Mouse (Mus musculus): ENCODE results near the gene Cldn13. TPM values are rescaled to one million over a fixed set of nuclear protein-coding genes. Genes with fewer than 3 reads are reported as not detected.

Cldn13 gene
- polyA plus RNA-seq, 1 experiment: 0.23 TPM

- no peak for DNase-seq (ENCODE audit: low read depth)
Measured at GRCm38 (mm10) chr5:134892717-134893116, 22.6 kb downstream of the Cldn13 start.

- DNase-seq (ENCODE audit: low read depth): no peak
Measured at GRCm38 (mm10) chr5:134891552-134891951, 23.8 kb downstream of the Cldn13 start.

GRCm38 (mm10) chr5:134890601-134891054 is 24.7 kb downstream of the Cldn13 start:
- no peak for DNase-seq (ENCODE audit: low read depth)

- DNase-seq (ENCODE audit: low read depth): no peak
Measured at GRCm38 (mm10) chr5:134888505-134888904, 26.8 kb downstream of the Cldn13 start.

GRCm38 (mm10) chr5:134887447-134888335 is 27.6 kb downstream of the Cldn13 start:
- no peak for DNase-seq (ENCODE audit: low read depth)

- no peak for DNase-seq (ENCODE audit: low read depth)
Measured at GRCm38 (mm10) chr5:134883077-134883476, 32.2 kb downstream of the Cldn13 start.

- no peak for DNase-seq (ENCODE audit: low read depth)
Measured at GRCm38 (mm10) chr5:134876801-134877200, 38.5 kb downstream of the Cldn13 start.

GRCm38 (mm10) chr5:134875245-134875644 is 40.1 kb downstream of the Cldn13 start:
- no peak for DNase-seq (ENCODE audit: low read depth)

- no peak for DNase-seq (ENCODE audit: low read depth)
Measured at GRCm38 (mm10) chr5:134873956-134874879, 41.1 kb downstream of the Cldn13 start.

GRCm38 (mm10) chr5:134873034-134873433 is 42.3 kb downstream of the Cldn13 start:
- no peak for DNase-seq (ENCODE audit: low read depth)

GRCm38 (mm10) chr5:134872597-134872996 is 42.7 kb downstream of the Cldn13 start:
- DNase-seq (ENCODE audit: low read depth): no peak

GRCm38 (mm10) chr5:134868506-134868905 is 46.8 kb downstream of the Cldn13 start:
- no peak for DNase-seq (ENCODE audit: low read depth)

- no peak for DNase-seq (ENCODE audit: low read depth)
Measured at GRCm38 (mm10) chr5:134867320-134868144, 47.8 kb downstream of the Cldn13 start.

GRCm38 (mm10) chr5:134865158-134865557 is 50.2 kb downstream of the Cldn13 start:
- DNase-seq (ENCODE audit: low read depth): no peak

Other genes starting within 250 kb of the Cldn13 start
- 14.0 and 14.7 TPM in 2 replicates for gene Limk1, start 226.9 kb downstream of the Cldn13 start, polyA plus RNA-seq (2012; rRNA removed)
- gene Eln, start 168.2 kb downstream of the Cldn13 start, polyA plus RNA-seq (2012; rRNA removed): 147 and 182 TPM in 2 replicates
- gene Tmem270, start 8.8 kb downstream of the Cldn13 start, polyA plus RNA-seq (2012; rRNA removed): 1.4 and 1.9 TPM in 2 replicates
- 52.6 and 54.8 TPM in 2 replicates for gene Mettl27, start 16.8 kb upstream of the Cldn13 start, polyA plus RNA-seq (2012; rRNA removed)
- gene Cldn4, start 31.4 kb upstream of the Cldn13 start, polyA plus RNA-seq (2012; rRNA removed): 118 and 130 TPM in 2 replicates
- gene Cldn3, start 70.7 kb upstream of the Cldn13 start, polyA plus RNA-seq (2012; rRNA removed): 374 and 512 TPM in 2 replicates
- gene Abhd11, start 93.6 kb upstream of the Cldn13 start, polyA plus RNA-seq (2012; rRNA removed): 123 and 152 TPM in 2 replicates
- 6.8 and 8.7 TPM in 2 replicates for gene Stx1a, start 108.0 kb upstream of the Cldn13 start, polyA plus RNA-seq (2012; rRNA removed)
- gene Dnajc30, start 148.7 kb upstream of the Cldn13 start, polyA plus RNA-seq (2012; rRNA removed): 24.2 and 27.5 TPM in 2 replicates
- 48.9 and 55.8 TPM in 2 replicates for gene Bud23, start 149.4 kb upstream of the Cldn13 start, polyA plus RNA-seq (2012; rRNA removed)
- 5.3 and 10.8 TPM in 2 replicates for gene Vps37d, start 162.7 kb upstream of the Cldn13 start, polyA plus RNA-seq (2012; rRNA removed)
- gene Mlxipl, start 174.4 kb upstream of the Cldn13 start, polyA plus RNA-seq (2012; rRNA removed): 84.5 and 86.8 TPM in 2 replicates
- 18.3 and 18.8 TPM in 2 replicates for gene Tbl2, start 234.1 kb upstream of the Cldn13 start, polyA plus RNA-seq (2012; rRNA removed)